Mouse (Mus musculus): ENCODE data around the gene Fryl.

DNA sequence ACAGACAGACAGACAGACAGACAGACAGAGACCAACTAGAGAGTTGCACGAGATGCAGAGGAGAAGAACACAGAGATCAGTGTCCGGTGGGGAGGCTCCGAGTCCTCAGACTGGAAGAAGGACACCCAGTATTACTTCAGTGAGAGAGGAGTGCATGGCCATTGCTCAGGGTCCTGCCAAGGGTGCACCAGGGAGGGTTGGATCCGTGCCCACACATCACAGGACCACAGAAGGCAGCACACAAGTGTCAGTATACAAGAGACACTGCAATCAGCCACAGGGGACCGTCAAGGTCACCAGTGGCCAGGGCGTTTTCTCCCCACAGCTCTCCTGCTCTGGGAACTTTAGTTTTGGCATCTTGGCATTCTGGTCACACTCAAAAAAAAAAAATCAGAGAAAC is 125.4 kb downstream of the Fryl start:
- TF ChIP-seq CTCF (IDR thresholded peaks at IDR 0.05; ENCODE audit: low read depth, low read length): no peak
- TF ChIP-seq TAL1 (conservative IDR thresholded peaks at IDR 0.05; ENCODE audit: low read depth, low read length): no peak
- TF ChIP-seq GATA1 (IDR thresholded peaks at IDR 0.05; ENCODE audit: borderline replicate concordance, low read length): no peak
- TF ChIP-seq POLR2AphosphoS5 (IDR thresholded peaks at IDR 0.05; ENCODE audit: insufficient replicate concordance, low read depth, low read length): no peak
- no peak for TF ChIP-seq GATA2 (IDR thresholded peaks at IDR 0.05; ENCODE audit: borderline replicate concordance, low read depth, low read length)

Data from G1E (cell line).